Mouse (Mus musculus) megakaryocyte progenitor cell, adult 5-6 weeks (primary cell): ENCODE results near the gene Mrps23. TPM values are rescaled to one million over a fixed set of nuclear protein-coding genes. Genes with fewer than 3 reads are reported as not detected.

Source experiments
- ATAC-seq: replicated peaks from 2 replicates; pipeline ENCODE4 v1.8.0; 2016; ENCODE audit warnings: mild to moderate bottlenecking, moderate TSS enrichment, inconsistent platforms; ENCODE audit not compliant: poor library complexity
- total RNA-seq, 2 experiments: library from RNA; stranded (forward) in 1 of 2; stranded (reverse) in 1 of 2; fragments of 157-497, 149-512 nt in 1 of 2; fragments of 200-1000 nt in 1 of 2; gene quantifications; 2 replicates each; pipeline versions ENCODE4 v1.2.3 to v1.2.4; 2015 to 2017

Mrps23 gene
- total RNA-seq (2015) (64.5 and 73.5 TPM in 2 replicates), total RNA-seq (2017) (49.0 and 90.6 TPM in 2 replicates)

DNA sequence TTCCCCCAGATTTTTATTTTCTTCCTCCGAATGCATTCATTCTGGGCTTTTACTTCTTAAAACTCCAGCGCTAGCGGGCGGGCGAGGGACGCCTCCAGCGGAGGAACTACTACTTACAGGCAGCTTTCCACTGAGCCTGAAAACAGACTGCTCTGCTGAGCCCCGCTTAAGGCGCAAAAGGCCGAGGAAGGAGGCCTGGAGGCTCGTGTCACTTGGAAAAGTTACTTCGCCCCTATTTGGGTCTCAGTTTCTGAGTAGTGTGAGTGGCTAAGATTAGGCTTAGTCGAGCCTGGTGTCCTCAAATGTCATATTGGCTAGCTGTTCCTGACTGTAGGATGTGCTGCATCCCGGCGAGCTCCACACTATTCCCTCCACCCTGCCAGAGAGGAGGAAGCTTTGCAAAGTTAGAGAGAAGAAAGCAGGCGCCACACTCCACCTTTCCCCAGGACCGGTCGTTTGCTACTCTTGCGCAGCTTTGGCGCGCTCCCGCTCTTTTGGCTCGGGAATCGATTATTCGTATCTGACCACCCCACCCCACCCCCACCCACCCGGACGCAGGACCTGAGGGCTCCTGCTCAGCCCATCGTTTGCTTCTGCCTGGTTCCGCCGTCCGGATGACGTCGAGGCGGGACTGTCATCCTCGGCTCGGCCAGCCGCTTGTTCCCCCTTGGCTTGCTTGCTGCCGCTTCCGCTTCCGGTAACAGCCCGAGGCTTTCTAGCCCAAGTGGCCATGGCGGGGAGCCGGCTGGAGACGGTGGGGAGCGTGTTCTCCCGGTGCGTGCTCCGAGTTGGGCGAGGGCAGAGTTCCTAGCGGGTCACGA lies at the start of gene Mrps23:
Gene Mrps23 (plus strand): TSS at position 677 of the 821 bp plus-strand sequence.
- ATAC-seq: peak; percentile 98

DNA sequence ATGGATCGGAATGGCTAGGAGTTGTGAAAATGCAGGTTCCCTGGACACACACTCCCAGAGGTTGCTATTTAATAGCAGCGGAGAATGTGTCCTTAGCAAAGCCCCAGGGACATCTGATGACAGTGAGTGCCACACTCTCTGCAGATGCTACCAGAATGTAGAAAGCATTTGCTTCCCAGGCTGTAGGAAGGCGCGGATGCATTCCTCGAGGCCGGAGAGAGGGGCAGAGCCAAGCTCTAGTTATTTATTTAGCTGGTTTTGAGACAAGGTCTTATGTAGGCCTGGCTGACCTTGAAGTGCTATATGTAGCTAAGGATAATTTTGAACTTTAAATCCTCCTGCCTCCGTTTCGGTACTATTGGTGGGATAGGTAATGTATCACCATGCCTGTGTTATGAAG lies 49.7 kb upstream of the Mrps23 start:
- ATAC-seq: no peak

DNA sequence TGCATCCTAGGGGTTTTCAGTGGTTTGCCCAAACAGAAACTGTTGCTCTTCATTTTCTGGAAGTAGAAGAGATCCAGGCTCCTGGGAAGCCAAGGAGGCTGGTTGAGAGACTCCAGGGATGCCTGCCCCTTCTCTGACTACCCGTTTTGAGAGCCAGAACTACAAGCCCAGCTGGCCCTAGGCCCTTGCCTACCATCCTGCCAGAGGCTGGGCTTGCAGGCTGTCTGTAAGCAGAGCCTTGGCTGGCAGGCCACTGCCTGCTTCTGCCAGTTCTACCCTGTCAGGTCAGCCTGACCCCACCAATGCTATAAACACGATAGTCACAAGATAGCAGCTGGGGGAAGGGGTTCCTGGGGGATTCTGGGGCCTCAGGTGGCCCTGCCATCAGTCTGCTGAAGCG lies 48.7 kb upstream of the Mrps23 start:
- ATAC-seq: no peak

DNA sequence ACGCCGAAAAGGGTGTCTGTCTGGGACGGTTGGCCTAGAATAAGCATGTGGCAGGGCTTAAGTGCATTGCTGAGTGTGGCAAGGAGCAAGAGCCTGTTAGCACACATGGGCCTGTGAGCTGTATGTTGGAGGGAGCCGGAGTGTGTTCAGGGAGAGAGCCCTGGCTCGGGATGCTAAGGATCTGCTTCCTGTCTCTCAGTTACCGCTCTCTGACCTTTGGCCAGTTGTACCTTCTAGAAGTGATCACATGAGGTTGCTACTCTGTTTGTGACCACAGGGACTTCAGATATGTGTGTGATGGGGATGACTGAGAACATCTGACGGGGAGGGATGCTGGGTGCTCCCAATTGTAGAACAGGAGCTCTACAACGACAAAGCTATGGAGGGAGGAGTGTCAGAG lies 48.2 kb upstream of the Mrps23 start:
- ATAC-seq: no peak

DNA sequence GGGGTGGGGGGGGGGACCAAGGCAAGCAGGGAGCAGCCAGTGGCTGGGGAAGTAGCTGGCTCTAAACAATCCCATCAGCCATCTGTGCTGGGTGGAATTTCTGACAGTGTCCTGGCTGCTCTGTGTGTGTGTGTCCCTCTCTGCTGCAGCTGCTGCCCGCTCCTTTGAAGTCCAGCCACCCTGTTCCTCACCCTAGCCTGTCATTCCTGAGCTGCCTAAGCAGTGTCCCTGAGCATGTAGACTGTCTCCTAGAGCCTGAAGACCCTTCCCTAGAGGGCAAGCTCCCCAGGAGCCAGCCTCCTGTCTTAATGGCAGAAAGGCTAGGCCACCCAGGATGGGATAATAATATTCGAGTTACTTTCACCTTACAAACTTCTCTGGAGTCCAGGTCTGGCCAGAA lies 47.8 kb upstream of the Mrps23 start:
- ATAC-seq: no peak

DNA sequence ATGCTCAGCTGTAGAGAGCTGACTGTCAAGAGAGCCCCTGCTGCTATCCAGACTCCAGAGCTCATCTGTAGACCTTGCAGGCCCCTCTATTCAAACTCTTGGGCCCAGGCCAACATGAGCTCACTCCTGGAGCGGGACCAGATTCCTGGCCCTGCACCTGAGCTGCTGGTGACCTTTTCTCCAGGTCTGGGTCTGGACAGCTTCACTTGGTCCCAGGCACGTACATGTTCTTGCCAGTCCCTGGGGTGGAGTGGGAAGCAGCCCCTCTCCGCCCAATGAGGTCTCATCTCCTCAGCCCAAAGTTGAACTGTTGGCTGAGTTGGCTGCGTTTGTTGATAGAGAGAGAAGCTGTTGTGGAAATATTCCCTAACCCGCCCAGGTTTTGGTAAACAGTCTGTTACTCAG lies 45.3 kb upstream of the Mrps23 start:
- no peak for ATAC-seq

DNA sequence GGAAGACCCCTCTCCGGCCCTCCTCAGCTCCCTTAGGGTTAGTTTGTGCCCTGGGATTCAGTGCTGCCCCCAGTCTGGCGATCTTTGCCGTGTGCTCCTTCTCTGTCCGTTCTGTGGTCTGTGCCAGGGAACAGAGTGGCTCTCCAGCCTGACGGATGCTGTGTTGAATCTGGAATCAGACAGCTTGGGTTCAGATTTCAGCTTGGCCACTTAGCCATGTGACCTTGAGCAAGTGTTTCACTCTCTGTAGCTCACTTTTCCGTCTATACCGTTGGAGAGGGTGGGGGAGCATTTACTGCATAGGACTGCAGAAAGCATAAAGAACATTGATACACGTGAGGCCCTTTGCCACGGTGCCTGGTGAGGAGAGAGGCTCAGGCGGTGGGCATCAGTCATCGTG lies 44.8 kb upstream of the Mrps23 start:
- no peak for ATAC-seq

DNA sequence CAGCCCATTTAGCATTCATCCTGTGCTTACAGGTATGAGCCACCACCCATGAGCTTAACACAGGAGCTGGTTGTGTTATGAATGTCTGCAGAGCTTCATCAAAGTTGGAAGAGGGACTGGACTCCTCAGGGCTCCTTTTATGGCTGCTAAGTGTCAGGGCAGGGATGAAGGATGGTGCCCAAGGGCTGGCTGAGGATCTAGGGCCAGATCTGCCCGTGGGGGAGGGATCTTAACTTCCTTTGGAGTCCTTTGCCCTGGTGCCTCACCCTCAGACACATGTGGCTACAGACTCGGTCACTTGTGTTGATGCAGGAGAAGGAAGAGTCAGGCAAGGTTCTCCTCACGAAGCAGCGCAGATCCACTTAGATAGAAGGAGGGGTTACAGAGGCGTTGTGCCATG lies 43.9 kb upstream of the Mrps23 start:
- ATAC-seq: no peak

DNA sequence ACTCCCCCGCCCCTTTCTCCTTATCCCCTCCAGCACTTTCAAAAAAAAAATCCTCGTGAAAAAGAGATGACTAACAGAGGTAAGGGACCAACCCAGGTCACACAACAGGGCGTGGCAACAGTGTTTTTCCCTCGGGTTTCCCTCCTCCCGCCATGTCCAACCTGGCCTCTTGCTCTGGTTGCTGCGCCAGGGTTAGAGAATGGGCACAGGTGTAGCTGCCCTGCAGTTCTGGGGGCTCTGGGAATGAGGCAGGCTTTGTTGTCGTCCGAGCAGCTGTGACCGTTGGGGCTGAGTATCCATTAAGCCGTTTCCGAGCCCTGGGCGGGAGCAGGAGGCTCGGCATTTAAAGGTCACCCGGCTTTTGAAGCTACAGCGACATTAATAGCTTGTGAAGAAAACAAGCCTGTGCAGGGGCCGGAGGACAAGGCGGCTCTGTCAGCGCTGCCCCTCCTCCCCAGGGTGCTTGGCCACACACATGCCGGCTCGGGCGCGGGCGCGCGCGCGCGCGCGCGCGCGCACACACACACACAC lies 43.1 kb upstream of the Mrps23 start:
- no peak for ATAC-seq

DNA sequence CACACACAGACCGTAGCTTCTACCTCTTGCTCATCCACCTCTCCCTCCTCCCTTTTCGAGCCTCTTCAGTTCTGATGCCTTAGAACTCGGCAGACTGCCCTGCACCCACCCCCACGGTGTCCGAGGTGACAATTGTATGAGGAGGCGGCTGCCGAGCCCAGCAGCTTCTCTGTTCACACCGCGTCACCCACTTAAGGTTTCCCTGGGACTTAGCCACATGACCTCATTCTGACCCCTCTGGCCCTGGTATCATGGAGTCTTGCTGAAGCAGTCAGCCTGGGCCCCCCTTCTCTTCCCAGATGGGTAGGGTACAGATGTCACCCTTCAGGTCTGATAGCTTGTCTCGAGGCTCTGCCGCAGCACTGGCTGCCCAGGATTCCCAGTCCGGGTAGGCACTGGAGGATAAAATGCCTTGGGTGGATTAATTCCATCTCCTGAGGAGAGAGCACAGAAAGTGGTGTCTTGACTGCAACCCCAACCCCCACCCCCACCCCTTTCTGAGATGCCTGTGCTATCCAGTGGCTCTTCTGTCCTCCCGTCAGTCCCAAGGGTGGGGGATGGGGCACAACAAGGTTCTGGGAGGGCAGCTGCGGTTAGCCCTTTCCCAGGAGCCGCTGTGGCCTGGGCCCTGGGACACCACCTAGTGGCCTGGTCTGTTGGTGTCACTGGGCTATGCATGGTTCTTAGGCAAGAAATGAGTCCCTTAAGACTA lies 42.4 kb upstream of the Mrps23 start:
- ATAC-seq: peak; percentile 59

DNA sequence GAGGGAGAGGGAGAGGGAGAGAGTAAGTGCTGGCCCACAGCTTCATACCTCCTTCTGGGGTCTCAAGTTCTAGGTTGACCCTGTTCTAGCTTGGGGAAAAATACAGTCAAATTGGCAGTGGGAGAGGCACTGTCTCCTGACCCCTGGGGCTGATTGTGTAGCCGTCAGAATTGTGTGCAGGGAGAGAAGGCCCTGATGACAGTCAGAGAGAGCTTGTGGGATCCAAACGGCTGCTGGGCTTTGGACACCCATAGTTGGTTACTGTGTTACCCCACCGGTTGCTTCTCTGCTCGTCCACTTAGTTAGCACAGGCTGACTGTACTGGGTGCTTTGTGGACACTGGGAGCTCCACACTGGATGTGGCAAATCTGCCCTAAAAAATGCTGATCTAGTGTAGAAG lies 41.4 kb upstream of the Mrps23 start:
- no peak for ATAC-seq

DNA sequence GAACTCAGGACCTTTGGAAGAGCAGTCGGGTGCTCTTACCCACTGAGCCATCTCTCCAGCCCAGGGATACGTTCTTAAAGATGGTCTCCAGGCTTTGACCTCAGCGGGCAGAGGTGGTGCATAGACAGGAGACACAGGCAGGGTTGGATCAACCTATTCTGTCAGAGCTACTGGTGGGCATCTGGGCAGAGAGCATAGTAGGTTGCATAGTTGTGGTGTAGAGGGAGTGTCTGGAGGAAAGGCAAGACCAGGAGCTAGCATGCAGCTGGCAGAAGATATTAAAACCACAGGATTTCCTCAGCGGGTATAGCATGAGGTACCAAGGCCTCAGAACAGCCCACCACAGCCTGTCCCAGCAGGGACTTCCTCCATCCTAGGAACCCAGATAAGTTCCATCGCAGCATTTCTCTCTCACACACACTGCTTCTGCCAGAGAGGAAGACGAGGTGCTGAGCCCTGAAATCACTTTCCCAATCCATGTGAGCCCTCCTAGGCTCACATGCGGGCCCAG lies 39.9 kb upstream of the Mrps23 start:
- peak; percentile 84 for ATAC-seq

DNA sequence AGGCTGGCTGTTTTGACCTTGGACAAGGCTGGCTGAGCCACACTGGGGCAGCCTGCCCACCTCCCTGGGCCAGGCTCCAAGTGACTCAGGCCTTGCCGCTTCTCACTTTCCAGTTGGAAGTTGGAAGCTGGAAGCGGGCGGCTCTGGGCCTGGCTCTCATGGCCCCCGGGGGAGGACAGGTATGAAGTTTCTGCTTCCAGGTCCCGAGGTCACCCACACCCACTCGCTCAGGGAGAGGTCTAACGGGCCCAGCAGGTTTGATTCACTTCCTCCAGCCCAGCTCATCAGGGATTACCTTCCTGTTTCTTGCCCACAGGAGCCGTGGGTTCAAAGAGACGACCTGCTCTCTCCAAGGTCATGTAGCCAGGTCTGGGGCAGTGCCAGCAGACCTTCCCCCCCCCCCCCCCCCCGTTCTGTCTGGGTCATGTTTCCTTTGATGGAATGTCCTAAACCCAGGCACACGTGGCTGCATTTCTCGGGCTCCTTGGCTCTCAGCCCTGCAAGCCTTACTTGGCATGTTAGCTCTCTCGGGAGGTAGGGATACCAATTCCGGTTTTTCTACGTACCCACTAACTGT lies 39.3 kb upstream of the Mrps23 start:
- peak; percentile 11; the same call in 1 of the 2 replicates for ATAC-seq

DNA sequence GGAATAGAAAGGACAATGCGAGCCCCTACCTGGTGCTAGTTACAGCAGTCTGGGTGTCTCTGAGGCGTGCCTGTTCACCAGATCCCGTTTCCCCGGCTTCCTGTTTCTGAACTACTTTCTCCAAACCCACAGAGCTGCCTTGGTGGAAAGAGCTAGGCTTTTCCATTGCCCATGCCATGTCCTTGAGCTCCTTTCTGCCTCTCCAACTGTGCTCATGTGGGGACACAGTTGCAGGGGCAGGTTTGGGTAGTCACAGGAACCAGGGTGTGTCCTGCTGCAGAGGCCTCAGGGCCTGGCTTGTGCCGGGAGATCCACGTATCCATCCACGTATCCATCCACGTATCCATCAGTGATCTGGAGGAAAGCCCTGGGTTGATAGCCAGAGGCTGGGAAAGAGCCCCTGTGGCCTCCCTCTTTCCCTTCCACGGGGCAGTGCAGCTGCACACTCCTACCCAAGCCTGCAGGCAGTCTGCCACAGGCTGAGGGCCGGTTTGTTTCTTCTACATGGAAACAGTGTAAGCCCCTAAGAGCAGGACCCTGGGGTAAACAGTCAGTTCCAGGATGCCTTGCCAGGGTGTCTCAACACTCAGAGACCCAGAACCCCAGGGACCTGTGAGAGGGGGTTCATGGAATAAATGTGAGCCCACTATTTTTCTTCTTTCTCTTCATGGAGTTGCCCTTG lies 38.4 kb upstream of the Mrps23 start:
- ATAC-seq: no peak

DNA sequence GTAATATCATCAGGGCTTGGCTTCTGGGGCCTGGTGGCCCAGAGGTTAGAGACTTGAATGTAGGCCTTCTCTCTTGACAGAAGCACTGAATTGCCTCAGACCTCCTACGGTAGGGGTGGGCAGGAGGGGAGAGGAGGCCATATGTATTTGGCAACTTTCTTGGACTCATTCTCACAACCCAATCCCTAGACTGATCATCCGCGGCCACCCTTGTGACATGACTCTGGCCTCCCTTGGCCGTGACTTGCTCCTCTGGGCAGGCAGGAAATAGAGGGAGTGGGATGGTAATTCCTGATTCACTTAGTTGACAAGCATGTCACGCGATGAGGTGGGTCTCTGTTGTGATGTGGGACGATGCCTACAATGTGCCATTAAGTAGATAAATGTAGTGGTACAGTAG lies 37.7 kb upstream of the Mrps23 start:
- ATAC-seq: no peak

DNA sequence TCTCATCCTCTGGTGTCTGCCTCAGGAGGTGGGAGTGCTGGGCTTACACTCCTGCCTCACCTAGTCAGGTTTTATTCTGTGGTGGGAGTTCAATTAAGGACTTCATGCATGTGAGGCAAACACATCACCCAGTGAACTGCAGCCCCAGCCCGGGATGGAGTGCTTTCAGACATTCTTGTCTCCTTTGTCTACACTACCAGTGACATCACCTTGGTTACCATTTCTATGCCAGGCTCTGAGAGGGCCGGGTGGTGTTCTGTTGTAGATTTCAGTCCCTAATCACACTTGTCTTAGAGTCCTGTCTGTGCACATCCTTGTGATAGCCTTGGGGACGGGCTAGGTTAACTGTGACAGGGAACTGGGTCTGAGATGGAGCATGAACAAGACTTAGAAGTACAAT lies 35.6 kb upstream of the Mrps23 start:
- no peak for ATAC-seq

DNA sequence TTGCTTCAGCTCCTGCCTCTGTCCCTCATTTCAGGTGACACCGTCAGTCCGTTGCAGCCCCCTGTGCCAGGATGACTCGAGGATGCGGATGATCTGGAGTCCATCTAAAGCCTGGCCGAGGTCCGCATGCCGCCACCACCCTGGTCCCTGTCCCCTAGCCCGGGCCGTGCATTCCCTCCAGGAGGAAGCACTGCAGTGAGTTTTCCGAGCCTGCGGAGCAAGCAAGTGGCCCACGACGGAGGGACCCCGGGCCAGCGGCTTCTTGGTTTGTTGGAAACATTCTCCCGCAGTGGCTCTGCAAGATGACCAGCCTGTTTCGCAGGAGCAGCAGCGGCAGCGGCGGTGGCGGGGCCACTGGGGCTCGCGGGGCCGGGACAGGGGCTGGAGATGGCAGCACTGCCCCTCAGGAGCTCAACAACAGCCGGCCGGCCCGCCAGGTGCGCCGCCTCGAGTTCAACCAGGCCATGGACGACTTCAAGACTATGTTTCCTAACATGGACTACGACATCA lies 34.6 kb upstream of the Mrps23 start:
- no peak for ATAC-seq

DNA sequence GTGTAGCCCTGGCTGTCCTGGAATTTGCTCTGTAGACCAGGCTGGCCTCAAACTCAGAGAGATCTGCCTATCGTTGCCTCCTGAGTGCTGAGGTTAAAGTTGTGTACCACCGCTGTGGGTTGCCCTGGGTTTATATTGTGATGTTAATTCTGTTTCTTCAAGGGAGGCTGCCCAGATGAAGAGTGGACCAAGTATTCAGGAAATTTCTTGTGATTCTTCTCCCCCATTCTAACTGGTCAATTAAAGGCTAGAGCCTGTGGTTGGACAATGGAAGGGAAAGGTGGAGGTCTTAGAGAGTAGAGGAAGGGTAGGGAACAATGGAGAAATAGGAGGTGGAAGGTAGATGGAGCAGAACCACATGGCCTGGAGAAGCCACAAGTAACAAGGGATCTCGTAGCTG lies 33.6 kb upstream of the Mrps23 start:
- no peak for ATAC-seq

DNA sequence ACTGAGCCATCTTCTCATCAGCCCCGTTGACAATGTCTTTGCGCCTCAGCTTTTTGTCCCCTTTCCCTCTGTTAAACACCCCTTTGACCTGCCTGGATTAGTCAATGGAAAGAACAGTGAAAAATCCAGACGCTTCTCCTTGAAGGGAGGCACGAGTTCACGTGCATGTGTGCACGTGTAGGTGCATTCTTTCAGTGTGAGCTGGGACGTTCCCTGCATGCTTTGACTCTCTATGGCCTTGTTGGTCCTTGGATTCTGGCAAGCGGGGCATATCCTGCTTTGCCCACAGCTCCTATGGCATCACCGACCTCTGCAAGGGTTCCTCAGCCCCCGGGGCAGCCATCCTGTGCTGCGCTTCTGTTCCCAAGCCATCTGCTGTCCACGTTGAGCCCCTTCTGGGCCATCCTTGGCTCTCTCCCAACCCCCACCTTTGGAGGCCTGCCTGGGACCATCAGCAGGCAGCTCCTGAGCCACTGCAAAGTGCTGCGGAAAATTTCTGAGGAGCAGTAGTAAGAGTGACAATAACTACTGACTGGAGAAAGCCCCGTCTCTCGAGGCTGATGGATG lies 32.2 kb upstream of the Mrps23 start:
- no peak for ATAC-seq

DNA sequence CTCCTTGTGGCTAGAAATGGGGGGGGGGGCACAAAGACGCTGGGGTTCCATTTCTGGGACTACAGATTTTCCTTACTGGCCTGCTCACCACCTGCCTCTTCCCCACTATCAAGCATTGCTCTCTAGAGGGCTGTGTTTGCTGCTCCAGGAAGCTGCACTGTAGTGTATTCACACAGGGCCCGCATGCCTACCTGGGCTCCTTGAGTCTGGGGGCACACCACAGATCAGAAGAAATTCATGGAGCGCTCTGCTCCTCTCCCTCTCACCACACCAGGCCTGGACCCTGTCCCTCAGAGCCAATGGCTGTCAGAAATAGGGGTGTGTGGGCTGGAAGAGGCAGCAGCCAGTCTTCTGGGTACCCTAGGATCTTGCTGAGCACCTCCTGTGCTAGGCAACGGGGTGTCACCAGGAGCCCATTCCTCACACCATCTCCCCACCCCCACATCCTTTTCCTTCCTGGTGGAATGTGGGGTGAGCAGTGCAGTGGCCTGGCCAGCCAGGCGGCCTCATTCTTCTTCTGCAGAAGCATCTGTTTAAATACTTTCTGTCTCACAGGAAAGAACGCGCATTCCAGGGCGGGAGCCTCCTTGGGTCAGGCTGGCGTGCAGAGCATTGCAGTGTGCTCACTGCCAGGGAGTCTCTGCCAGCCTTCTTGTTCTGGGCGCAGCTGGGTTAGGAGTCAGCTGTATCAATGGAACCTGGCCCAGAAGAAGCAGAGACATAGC lies 31.4 kb upstream of the Mrps23 start:
- no peak for ATAC-seq
